Mouse (Mus musculus): ENCODE measurements around the gene Mmp20. TPM values are rescaled to one million over a fixed set of nuclear protein-coding genes. Genes with fewer than 3 reads are reported as not detected.

Mmp20 gene
- not detected in 2 replicates for total RNA-seq (2021)
- long read RNA-seq, experiment 1, result 0 reads
- long read RNA-seq, experiment 2, result 0 reads

DNA sequence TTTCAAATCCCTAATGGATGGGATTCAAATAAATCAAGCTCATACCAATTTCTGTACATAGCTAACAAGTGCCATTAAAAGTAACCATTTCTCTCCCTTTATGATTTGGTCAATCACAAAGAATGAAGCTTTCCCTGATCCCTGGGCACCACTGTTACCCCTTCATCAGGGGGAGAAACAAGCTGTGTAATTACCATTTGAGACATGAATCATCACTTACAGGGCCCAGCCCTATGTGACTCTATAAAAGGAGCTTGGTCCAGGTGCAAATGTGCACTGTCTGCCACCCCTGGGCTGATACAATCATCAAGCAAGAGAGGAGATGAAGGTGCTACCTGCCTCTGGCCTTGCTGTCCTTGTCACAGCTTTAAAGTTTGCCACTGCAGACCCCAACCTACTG is at the start of gene Mmp20:
Mmp20 (plus strand) TSS at position 301 of the 400 bp plus-strand sequence.
- DNase-seq, result no peak

GRCm38 (mm10) chr9:7590063-7590462 is 38.0 kb upstream of the Mmp20 start:
- no peak for DNase-seq

DNA sequence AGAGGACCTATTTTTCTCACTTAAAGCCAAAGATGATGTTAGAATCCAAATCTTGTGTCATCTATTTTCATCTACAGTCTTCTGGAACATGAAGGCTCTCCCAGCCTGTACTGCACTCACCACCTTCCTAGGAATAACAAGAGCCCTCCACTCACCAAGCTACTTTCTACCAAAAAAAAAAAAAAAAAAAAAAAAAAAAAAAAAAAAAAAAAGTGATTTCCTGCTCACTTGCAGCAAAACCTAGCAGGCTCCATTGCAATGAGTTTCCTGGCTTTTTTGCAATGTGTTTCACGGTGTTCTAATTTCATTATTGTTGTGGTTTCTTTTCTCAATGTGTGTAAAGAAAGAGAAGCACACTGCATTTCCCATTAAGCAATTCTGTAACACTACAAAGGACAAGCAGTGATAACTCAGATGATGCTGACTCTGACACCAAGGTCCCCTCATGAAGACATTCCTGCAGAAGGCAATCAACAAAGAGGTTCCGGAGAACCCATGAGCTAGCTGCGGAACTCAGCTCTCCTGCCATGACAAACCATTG is 34.7 kb upstream of the Mmp20 start:
- DNase-seq, result no peak

DNA sequence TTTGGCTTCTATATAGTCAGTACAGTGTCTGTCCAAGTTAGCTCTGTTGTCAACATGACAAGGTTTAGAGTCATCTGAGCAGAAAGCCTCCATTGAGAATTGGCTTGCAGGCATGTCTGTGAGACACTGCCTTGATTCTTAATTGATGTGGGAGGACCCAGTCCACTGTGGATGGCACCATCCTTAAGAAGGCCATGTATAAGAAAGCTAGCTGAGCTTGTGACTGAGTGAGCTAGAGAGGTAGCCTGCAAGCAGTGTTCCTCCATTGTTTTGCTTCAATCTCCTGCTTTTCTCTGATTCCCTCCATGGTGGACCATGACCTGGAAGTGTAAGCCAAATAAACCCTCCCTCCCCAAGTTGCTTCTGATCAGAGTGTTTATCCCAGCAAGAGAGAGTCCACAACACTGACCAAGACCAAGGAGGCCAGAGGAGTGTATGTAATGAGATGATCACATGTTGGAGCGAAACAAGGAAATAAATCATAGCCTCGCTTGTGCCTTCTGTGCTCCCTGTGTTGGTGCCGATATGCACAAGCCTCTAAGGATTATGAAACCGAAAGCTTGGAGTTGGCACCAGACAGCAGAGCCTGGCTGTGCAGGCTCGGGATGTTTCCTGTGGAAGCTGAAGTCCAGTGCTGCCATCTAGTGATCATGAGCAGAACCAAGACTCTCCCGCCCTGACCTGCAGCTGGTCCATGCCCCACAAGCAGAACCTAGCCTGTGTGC is 33.1 kb upstream of the Mmp20 start:
- DNase-seq, result peak; percentile 89

DNA sequence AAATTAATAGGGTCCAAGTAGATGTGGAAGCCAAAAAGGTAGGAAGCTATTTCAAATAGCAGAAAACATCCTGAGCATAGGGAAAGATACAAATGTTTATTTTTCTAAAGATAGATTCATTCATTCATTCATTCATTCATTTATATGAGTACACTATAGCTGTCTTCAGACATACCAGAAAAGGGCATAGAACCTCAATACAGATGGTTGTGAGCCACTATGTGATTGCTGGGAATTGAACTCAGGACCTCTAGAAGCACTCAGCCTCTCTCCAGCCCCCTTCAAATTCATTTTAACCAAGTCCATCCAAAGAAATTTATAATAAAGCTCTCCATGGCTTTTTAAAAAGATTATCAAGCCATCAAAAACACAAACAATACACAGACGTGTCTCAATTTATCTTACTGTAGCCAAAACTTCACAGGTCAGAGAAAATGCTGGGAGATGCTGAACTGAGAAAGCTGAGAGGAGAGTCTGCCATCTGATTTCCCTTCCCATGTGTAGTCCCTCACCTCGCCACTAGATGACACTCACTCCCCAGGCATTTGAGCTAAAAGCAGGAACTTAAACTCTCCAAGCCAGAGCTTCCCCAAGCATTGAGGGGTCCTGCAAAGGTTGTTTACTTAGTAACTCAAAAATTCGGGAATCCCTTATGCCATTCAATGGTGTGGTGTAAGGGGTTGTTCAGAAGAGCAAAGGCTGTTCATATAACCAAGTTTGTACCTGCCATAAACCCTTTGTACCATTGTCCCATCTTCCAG is 24.9 kb upstream of the Mmp20 start:
- peak; percentile 78 for DNase-seq

GRCm38 (mm10) chr9:7604005-7604404 is 24.0 kb upstream of the Mmp20 start:
- no peak for DNase-seq

DNA sequence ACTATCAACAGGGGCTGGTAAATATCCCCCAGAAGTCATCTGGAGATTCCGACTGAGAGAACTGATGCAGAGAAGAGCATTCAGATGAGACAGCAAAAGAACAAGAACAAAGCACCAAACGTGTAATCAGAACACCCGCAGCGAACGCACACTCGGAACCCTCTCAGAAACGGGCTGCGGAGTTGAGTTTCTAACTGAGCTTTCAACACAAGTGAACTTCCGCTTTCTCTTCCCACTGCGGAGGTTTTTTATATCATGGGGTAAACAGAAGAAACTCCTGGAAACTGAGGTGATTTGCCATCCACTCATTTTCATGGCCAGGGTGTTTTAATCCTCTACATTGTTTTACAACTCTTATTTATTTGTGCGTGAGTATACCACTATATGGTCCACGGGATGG is 22.4 kb upstream of the Mmp20 start:
- DNase-seq, result no peak

DNA sequence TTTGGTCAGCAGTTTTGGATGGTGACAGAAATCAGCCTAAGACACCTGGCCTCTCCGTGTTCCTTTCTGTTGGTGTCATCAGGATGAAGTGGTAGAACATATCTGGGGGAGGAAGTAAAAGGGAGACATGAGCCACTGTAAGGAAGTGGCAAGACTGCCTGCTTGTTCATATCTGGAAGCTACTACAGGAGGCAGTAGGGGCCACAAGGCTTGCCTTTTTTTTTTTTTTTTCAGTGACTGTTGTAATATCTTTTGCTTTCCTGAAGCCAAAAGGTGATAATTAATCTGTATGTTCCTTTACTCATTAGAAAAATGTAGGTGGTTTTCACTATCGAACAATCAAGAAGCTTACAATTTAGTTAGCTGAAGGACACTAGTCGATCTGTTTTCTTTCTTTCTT is 5.4 kb upstream of the Mmp20 start:
- DNase-seq, result no peak

- DNase-seq, result no peak
These were observed 5.9 kb downstream of the Mmp20 start for GRCm38 (mm10) chr9:7633936-7634335.

DNA sequence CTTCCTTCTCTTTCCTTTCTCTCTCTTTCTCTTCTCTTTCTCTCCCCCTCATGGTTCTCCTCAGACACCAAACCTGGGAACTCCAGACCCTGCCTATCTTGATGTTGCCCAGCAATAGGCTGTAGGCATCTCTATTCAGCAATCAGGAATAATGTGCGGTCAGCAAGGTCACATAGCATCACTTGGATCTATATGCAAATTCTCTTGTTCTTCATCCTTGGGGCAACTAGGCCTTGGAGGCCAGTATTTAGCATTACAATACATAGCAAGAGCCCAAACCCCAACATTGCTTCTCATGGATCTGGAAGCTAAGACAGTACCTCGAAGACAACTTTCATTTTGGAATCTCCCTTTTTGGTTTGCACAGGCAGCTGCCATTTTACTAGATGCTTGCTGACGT is 19.9 kb downstream of the Mmp20 start:
- DNase-seq, result no peak

- DNase-seq, result no peak
These were observed 22.6 kb downstream of the Mmp20 start for GRCm38 (mm10) chr9:7650397-7651180.

GRCm38 (mm10) chr9:7652351-7653085 is 24.5 kb downstream of the Mmp20 start:
- DNase-seq, result no peak

GRCm38 (mm10) chr9:7657946-7658345 is 29.9 kb downstream of the Mmp20 start:
- no peak for DNase-seq

- DNase-seq, result no peak
These were observed 31.5 kb downstream of the Mmp20 start for GRCm38 (mm10) chr9:7659469-7660020.

DNA sequence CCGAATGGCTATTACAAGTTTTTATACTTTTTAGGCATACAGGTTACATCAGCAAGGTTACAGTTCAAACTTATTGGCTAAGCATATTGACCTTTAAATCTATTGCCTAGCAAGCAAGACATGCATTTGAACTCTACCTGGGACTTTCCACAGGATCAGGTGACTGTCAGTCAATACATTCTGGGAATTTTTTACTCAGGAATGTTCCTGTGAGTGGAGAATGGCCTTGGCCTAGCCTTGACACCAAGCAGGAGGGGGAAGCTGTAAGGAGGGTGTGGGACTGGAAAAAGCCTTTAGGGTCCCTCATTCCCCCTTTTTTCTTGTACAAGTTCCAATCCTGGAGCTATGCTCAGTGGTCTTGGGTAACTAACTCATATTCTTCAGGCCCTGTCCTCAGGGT is 33.3 kb downstream of the Mmp20 start:
- DNase-seq, result no peak

- no peak for DNase-seq
These were observed 41.6 kb downstream of the Mmp20 start for GRCm38 (mm10) chr9:7669674-7670073.

DNA sequence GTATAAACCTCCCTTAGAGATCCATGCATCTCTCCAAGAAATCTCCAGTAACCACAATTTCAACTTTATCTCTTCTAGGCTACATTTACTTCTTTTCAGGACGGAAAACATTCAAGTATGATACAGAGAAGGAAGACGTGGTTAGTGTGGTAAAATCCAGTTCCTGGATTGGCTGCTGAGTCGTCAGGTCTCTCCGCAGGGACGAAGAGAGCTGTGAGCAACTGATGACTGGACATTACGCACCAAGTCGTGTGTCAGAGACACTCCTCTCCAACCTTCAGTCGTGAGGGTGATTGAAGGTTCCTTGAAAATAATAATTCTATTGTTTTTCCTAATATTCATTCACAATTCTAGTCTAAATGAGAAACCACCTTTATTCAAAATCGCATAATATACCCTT is 45.0 kb downstream of the Mmp20 start:
- no peak for DNase-seq

DNA sequence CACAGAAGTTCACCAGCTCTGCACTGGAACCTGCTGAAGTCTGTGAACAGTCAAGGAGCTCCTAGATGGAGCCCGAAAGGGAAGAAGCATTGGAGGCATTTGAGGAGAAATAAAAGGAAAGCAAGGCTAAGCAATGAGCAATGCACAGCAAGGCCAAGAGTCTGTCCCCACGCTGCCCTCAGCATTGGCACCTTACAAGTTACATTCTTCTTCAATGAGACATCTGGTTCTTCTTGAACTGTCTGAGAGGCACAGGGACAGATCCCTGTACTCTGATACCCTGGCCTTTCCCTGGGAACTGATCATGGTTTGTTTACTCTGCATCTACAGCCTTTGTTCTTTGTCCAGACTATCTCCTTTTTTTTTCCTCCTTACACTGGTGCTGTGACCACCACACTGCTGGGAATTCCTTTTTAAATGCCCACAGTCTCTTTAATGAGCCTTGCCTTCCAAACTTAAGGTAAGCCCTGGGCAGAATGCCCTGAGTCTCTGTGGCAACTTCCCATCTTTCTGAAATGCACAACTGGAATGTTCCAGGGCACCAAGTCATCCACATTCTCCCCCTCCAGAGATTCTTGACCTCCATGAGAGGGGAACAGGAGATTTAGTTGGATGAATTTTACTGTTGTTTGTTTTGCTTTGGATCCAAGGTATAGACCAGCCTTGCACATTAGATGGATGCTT is 50.3 kb downstream of the Mmp20 start:
- DNase-seq, result no peak

DNA sequence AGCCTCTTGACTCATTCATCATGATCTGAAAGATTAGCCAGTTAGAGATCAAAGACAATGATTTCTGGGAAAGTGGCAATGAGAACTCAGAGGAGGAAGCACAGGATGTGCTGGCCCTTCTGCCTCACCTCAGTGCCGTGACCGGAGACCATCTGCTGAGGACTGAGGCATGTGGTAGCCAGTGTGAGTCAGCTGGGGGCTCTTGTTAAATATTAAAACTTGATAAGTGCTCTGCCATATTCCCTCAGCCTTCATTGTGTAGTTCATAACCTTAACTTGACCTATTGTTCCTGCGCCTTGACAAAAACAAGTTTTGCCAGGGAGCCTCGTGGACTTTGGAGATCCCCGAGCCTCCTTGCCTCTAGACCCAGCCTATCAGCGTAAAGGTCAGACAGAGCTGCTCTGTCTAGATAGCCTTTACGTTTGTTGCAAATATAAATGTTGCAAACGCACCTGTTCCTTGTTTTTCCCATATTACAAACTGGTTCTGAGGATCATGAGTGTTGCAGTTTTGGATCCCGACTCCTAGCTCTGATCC is 54.1 kb downstream of the Mmp20 start:
- no peak for DNase-seq

DNA sequence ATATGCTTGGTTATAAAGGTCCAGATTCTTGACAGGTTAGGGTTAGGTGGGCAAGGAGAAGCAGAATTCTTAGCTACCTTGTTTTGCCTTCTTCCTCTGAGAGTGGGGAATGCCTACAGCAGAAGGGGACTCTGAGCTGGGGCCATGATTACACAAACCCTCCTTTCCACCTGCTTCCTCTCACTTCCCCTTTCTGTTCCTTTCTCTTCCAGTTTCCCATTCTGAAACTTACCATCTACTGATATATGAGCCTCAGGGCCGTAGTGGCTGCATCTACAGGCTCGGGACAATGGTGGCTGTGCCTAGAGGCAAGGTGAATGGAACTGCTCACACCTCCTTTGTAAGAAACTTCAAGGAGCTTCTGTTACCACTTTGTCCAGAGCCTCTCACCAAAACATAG is 58.0 kb downstream of the Mmp20 start:
- no peak for DNase-seq

DNA sequence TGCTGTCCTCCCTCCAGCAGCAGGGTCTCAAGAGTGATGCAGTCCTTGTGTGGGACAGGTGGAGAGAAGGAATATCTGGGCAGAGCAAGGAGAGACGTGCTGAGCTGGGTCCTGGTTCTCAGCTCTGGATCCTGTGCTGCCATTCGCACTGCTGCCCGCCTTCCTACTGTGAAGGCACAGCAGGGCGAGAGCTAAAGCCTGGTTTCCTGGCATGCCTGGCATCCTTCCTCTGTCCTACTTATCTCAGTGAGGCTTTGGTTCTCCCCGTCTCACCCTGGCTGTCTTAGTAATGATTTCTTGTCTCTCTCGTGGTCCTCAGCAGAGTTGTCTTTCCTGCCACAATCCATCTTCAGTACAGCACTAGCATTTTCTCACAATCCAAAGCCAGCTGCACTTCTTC is 61.8 kb downstream of the Mmp20 start:
- no peak for DNase-seq

Data from adrenal gland, postnatal 14 days (tissue).